Mouse (Mus musculus) spleen, adult 2 months (tissue): ENCODE results near the gene Inpp4a.

ENCODE experiments used
- CTCF ChIP-seq: fragments of 200-500 bp; IDR thresholded peaks from 2 replicates; pipeline ENCODE4 v1.5.1; 2011; ENCODE audit warnings: mild to moderate bottlenecking, inconsistent platforms; ENCODE audit not compliant: insufficient read depth, insufficient read length, insufficient replicate concordance; ENCODE audit errors: extremely low read depth
- POLR2A ChIP-seq: fragments of 200-500 bp; IDR thresholded peaks from 2 replicates; pipeline ENCODE4 v1.6.1; 2011; ENCODE audit warnings: low read depth, low read length, inconsistent platforms

DNA sequence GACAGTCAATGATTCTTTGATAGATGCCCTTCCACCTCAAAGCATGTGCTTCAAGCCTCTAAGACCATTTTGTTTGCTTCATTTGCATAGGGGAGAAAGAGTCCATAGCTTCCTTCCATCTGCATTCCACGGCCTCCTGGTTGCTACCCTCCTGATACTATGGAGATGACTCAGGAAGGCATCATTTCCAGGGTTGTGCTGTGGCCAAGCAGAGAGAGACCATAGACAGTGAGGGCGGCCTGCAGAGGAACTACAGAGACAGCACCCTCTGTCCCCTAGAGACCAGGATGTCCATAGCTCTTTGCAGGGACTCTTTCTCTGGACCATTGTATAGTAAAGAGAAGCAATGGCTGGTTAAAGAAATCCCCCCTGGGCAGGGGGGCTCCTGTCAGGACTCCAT is 105.5 kb downstream of the Inpp4a start:
- TF ChIP-seq CTCF (no peak), POLR2A (no peak)
